Mouse (Mus musculus): ENCODE measurements around the gene Eif5b.

- no peak for TF ChIP-seq CTCF (IDR thresholded peaks at IDR 0.05; ENCODE audit: insufficient read depth, low read length)
- no peak for TF ChIP-seq POLR2A (IDR thresholded peaks at IDR 0.05; ENCODE audit: borderline replicate concordance, extremely low read depth, low read depth, low read length)
These were observed 69.5 kb downstream of the Eif5b start for GRCm38 (mm10) chr1:38067276-38067675.

Measured in lung, adult 2 months (tissue).